Mouse (Mus musculus) cerebellum, adult 9-10 months (tissue): ENCODE results near the gene Spire2.
A peak's percentile ranks its signal among the peaks of the same experiment; 100 is the strongest.
"Not testable (repeated sequence)": the region's sequence is repeated elsewhere in the genome, so short reads cannot be mapped to it uniquely, and the experiment has no call there.

ENCODE experiments used
- DNase-seq: peaks from one replicate; pipeline ENCODE4 v3.0.0; 2022

The Spire2 gene

DNA sequence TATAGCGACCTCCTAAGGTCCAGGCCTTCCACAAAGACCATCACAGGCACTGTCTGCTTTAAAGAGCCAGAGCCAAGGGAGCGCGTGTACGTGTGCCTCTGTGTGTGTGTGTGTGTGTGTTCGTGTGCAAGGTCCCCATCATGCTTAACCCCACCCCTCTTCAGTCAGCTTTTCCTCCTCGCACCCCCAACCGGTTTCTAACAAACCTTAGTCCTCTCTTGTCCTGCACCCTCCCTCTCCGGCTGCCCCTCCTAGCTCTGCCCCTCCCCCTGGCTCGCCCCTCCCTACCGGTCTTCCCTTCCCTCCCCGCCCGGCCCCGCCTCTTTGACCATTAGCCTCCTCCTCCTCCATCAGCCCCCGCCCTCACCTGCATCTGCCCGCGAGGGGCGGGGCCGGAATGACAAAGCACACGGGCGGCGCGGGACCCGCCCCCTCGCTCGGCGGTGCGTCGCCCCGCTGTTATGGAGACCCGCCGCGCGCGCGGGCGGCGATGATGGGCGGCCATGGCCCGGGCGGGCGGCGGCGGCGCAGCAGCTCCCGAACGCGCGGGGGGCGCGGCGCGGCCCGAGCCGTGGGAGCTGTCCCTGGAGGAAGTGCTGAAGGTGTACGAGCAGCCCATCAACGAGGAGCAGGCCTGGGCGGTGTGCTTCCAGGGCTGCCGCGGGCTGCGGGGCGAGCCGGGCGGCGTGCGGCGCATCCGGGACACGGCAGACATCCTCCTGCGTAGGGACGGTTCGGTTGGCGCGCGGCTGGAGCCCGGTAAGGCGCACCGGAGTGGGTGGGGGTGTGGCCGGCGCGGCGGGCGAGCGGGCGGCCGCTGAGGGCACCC, at the start of gene Spire2:
Gene Spire2, plus strand, starts transcription at position 452 of the 829 bp plus-strand sequence.
- peak; percentile 81 for DNase-seq

DNA sequence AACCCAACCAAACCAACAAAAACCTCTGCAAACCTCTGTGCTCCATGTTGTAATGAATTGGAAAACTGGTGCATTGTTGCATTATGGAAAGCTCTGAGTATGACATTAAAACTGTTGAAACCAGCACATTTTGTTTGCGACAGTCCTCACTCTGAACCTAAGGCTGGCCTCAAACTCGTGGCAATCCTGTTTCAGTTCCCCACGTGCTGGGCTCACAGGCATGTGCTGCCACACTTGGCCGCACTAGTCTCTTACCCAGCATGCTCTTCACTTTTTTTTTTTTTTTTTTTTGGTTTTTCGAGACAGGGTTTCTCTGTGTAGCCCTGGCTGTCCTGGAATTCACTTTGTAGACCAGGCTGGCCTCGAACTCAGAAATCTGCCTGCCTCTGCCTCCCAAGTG, 49.5 kb upstream of the Spire2 start:
- not testable (repeated sequence) for DNase-seq

DNA sequence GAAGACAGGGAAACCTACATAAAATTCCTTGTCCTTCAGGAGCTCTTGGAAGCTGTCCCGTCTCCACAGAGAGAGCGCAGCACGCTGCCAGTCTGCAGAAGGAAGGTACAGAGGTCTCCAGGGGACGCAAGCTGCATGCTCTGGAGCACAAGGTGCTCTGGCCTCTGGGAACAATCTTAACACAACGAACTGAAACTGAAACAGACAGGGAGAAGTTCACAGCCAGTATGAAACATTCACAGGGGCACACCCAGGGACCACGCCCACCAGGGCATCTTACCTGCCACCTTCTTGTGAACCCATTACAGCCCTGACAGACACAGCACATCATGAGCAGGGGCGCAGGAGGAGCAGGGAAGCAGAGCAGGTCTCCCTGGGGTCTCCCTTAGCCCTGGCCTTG, 48.5 kb upstream of the Spire2 start:
- DNase-seq = no peak

DNA sequence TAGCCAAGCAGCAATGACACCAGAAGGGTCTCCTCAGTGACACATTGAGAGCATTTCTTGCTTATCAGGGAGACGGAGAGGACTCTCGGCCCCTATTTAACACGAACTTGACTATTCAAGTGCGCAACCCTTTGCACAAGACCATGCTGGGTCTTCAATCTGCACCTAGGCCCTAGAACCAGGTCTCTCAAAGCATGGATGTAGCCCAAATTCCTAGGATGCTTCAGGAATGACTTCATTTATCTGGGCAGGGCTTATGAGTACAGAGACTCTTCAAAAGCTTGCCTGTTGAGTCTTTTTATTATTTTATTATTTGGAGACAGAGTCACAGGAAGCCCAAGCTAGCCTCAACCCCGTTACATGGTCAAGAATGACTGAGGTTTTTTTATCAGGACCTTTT, 48.0 kb upstream of the Spire2 start:
- no peak for DNase-seq

DNA sequence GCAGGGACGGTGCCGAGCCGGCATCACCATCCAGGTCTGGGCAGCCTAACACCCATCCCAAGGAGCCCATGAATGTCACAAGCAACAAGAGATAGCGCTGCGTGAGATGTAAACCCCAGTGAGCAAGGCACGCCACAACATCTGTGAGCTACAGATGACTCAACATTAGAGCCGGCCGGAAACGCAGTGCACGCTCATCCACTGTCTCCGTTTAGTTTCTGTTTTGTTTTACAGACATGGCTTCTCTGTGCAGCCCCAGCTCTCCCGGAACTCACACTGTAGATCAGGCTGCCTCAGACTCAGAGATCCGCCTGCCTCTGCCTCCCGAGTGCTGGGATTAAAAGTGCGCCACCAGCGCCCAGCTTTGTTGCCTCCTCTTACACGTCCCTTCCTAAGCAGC, 45.2 kb upstream of the Spire2 start:
- DNase-seq = no peak

DNA sequence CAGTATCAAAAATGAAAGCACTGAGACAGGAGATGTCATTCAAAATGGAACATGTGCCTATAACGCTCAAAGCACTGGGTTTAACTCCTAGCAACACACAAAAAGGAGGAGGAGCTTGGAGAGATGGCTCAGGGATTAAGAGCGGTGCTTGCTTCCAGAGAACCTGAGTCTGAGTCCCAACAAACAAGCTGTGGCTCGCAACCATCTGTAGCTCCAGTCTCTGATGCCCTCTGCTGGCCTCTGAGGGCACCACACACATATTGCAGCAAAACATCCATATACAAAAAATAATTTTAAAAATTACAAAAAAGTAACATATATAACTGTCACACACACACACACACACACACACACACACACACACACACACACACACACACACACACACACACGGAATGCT, 42.3 kb upstream of the Spire2 start:
- no peak for DNase-seq

DNA sequence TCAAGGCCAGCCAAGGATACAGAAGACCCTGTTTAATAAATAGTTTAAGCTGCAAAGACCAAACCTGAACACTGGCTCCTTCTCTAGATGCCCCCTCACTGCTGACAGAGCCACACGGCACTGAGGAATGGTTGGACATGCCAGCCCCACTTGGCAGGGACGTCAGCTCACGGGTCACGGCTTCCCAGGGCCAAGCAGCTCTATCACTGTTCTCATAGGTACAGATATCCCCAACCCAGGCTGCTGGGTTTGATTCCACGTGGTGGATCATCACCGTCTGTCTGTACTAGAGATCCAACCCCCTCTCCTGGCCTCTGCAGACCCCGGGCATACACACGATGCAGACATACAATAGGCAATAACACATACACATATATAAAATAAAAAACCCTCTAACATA, 41.8 kb upstream of the Spire2 start:
- DNase-seq = no peak

DNA sequence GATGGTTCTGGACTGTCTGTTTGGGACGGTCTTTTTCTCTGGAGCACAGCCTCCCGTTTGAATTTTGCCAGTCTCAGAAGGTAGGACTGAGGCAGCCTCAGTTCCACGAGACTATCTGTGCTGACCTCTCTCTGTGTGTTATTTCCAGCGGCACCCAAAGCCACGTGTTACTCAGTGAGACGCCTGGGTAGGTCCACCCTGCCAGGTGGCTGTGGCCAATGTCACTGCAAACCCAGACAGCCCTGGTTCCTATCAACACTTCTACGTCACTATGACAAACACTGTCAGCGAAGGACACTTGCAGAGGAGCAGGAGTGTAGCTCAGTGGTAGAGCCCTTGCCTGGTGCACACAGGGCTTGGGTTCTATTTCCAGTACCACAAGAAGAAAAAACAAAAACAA, 40.8 kb upstream of the Spire2 start:
- DNase-seq = no peak

DNA sequence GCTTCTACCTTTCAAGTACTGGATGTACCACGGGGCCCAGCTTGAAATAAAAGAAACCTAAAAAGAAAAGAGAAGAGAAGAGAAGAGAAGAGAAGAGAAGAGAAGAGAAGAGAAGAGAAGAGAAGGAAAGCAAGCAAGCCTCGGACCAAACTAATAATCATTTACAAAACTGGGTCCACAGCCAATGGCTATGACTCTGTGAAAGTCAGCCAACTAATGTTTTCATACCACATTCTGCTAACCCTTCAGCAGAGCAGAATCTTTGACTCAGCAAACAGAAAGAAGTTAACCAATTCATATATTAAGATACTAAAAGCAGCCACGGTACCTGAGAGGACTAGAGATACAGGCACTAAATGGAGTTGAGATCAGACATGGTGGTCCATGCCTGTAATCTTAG, 40.2 kb upstream of the Spire2 start:
- DNase-seq = no peak

DNA sequence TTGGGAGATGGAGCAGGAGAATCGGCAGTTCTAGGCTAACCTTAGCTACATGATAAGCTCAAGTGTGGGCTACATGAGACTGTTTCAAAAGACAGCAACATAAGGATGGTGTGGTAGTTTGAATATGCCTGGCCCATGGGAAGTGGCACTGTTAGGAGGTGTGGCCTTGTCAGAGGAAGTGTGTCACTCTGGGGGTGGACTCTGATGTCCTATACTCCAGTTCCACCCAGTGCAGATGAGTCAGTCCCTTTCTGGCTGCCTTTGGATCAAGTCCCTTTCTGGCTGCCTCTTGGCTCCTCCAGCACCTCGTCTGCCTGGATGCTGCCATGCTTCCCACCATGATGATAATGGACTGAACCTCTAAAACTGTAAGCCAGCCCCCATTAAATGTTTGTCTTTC, 39.7 kb upstream of the Spire2 start:
- no peak for DNase-seq

DNA sequence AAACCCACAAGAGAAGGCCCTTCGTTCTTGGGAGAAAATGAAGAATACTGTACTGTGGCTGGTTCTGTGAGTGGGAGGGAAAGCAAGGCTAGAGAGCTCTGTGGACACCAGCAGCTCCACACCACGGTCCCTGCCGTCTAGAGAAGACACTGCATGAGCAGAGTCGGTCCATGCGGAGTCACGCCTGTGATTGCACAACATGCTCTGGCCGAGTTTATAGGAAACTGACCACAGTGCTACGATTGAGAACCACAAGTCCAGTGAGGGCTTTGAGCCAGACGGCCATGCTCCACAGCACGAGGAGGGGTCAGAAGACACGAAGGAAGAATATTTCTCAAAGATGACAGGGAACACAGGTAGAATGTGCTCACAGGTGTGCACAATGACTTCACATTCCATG, 34.2 kb upstream of the Spire2 start:
- no peak for DNase-seq

DNA sequence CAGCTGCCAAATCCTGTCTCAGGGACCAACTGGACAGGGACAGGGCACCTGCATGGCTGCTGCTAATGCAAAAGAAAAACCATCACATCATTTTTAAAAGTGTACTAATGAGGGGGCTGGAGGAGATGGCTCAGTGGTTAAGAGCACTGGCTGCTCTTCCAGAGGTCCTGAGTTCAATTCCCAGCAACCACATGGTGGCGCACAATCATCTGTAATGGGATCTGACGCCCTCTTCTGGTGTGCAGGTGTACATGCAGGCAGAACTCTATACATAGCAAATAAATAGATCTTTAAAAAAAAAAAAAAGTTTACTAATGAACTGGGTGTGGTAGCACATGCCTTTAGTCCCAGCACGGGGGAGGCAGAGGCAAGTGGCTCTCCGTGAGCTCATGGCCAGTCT, 23.8 kb upstream of the Spire2 start:
- DNase-seq = no peak

DNA sequence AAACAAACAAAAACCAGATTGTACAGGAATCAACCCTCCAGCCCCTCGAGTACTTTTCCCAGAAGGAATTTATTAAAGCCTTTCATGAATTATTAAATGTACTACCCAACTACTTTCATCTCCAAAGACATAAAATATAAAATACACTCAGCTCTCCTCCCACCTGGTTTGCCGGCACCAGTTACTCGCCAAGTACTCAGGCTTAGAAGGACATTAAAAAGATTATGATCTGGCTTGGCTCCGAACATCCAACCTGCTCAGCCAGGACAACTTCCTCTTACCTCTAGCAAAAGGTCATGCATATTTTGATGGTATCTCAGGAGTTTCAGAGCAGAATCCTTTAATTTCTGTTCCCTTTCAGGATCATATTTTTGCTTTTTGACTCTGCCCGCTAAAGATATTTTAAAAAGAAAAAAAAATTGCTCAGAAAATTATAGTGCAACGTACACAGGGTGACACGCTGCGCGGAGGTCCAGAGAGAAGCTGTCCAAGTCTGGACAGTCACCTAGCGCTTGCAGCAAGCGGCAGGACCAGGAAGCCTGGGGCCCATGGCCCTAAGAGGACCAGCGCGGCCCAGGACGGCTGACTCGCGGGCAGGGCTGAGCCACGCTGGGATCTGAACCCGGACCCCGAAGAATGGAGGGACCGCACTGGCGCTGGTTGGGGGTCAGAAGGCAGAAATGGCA, 14.6 kb upstream of the Spire2 start:
- no peak for DNase-seq

DNA sequence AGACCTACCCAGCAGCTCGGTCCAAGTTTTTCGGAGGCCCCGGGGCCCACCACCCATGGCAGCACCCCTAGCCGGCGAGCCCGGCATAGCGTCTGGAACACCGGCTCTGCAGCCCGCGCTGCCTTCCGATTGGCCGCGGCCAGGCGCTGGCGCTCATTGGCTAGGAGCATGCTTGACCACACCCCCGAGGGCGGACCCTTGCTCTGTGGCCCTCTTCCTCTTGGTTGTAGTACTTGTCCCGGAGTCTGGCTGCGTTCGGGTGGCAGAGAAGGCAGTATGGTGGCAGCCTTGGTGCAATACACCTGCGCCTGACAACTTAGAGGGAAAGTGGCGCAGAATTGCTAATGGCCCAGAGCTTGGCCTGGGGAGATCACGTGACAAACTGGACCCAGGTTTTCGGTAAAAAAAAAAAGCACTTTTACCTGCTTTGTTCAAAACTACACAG, 14.0 kb upstream of the Spire2 start, which contains the start of gene Fanca:
Gene Fanca, minus strand, starts transcription at position 110 of the 445 bp plus-strand sequence.
- peak; percentile 90 for DNase-seq

DNA sequence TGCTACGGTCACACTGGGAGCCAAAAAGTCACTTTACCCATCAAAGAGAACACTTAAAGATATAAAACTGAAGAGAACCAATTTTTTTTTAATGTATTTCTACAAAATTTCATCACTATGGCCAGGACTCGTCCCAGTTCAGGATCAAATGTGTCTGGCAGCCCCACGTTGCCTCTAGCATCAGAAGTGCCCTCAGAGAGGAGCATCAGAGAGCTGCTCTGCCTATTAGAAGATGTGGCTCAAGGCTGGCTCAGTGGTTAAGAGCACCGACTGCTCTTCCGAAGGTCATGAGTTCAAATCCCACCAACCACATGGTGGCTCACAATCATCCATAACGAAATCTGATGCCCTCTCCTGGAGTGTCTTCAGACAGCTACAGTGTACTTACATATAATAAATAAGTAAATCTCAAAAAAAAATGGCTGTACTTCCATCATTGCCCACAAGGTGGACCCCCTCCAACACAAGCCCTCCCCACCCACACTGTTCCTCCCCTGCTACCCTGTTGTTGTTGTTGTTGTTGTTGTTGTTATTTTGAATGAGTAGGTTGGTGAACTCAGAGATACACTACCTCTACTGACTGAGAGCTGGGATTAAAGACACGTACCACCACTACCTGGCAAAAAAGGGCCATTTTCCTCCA, 12.9 kb upstream of the Spire2 start:
- peak; percentile 76 for DNase-seq

DNA sequence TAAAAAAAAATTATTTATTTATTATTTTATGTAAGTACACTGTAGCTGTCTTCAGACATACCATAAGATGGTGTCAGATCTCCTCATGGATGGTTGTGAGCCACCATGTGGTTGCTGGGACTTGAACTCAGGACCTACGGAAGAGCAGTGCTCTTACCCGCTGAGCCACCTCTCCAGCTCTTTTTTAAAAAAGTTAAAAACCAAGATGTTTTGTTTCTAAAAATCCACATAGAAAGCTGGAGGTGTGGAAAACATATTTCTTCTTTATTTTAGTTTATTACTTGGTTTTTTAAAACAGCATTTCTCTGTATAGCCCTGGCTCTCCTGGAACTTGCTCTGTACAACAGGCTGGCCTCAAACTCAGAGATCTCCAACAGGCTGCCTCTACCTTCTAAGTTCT, 4.0 kb upstream of the Spire2 start:
- no peak for DNase-seq

DNA sequence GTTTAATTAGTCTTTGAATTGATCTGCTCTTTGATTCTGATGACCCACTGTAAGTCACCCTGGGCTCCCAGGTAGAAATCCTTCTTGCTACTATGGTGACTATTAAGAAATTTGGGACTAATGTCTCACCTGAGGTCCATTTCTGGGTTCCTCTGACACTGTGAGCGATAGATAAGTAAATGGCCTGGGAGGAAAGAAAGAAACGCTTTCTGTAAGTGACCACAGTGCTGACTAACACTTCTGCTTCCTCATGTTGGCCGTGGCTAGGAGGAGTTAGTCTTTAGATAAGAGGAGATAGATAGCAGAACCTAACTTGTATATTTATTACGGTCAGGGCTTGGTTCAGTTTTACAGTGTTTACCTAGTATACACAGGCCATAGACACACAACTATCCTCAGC, 3.2 kb upstream of the Spire2 start:
- no peak for DNase-seq

DNA sequence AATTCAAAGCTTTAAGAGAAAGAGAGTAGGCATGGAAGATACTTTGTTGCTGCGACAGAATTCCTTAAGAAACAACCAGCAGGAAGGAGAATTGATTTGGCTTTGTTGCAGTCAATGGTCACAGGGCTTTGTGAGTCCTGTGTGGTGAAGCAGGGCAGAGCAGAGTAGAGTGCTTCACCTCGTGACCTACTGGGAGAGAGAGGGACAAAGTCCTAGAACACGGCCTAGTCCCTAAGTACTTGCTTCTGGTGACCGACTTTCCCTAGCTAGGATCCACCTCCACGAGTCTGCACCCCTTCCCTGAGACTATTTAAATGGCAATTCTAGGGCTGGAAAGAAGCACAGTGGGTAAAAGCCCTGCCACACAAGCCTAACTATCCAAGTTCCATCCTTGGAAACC, 2.6 kb upstream of the Spire2 start:
- DNase-seq = no peak

DNA sequence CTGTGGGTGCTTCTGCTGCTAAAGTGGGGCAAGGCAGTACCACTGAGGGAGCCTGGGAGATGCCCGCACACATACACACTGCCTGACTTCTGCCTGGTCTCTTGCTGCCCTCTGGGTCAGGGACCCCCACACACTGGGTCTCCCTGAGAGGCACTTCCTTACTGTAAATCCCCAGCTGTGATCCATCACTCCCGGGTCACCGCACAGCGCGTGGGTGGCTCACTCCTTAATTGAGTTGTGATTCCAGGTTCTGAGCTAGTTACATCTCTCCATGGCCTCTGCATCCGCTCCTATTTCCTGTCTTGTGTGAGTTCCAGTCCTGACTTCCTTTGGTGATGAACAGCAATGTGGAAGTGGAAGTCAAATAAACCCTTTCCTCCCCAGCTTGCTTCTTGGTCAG, 1.8 kb upstream of the Spire2 start:
- no peak for DNase-seq

DNA sequence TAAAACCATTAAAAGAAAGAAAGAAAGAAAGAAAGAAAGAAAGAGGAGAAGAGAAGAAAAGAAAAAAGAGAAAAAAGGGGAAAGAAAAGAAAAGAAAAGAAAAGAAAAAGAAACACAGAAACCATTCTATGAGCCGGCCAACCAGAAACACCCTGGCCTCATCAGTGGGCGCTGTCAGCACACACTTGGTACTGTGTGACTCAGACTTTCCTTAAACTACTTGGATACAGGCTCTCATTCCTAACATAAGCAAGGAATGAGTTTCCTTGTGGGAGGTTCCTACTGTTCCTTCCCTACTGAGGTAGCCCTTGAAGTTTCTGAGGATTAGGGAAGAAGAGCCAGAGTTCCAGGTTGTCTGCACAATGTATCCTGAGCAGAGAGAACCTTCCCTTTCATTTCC, 1.2 kb upstream of the Spire2 start:
- DNase-seq = no peak

DNA sequence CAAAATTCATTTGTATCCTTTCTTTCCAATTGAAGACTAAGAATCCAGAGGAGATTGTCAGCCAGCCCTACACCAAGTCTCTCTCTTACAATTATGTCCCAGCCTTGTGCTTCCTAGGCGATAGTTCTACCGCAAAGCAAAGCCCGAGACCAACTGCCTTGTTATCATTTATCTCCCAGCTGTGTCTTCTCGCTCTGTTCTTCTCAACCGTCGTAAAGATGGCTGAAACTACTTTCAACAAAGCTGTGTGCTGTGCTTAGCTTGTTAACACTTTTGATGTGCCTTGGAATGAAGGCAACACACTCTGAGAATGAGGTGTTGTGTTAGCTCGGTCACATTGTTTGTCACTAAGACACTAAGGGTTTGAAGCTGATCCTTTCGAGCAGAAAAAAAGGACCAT, 703 bp upstream of the Spire2 start:
- DNase-seq = no peak

DNA sequence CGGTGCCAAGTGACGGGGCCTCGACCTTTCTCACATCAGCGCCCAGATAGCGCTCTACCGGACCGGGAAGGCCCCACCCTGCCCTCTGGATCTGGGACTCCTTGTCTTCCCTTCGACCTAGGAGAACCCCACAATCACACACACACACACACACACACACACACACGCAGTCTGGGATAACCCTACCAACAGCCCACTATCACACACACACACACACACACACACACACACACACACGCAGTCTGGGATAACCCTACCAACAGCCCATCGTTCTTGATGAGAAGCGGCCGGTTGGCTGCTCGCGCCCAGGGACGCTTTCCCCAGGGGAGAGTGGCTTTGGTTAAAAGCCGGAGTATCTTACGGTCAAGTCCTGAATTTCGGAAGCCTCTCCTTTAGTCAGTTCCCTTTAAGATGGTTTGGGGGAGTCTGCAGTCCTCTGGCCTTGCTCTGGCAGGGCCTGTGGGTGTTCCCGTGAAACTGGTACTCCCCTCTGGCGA, 626 bp downstream of the Spire2 start:
- no peak for DNase-seq

DNA sequence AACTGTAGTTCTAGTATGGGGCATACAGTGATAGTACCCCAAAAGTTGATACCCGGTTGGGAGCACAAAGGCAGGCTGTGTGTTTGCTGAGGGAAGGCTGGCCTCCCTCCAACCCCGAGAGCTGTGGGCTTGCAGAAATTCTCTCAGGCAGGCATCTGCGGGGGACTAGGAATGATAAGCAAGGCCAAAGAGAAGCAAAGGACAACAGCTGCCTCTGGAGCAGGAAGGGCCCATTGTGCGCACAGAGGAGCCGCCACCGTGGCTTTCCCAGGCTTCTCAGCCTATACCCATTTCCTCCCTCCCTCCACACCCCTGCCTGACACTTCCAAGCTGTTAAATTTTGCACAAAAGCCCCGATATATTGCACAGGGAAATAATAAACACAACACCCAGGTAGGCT, 1.4 kb downstream of the Spire2 start:
- DNase-seq = no peak

DNA sequence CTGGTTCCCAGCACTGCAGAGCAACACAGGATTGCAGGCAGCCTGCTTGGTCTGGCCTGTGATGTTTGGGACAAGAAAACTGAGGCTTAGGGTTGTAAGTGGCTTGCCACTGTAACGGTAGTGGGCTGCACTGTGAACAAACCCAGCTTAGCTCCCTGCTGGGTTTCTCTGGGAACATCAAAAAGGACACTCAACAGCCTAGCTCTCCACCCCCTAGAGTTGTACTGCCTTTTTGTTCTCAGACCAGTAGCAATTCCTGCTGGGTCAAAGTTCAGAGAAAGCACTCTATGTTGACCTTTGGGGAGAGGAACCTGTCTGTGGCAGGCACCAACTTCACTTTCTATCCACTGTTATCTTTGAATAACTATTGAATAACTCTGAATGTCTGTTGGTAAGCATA, 2.0 kb downstream of the Spire2 start:
- no peak for DNase-seq
